Mouse (Mus musculus) urinary bladder, postnatal 4 days (tissue): Measurements from ENCODE around the gene Wdr24.
"Not testable (repeated sequence)": the region's sequence is repeated elsewhere in the genome, so short reads cannot be mapped to it uniquely, and the experiment has no call there.

ENCODE experiments used
- DNase-seq, 2 experiments: peaks; one replicate each; pipeline ENCODE4 v3.0.0; 2021 to 2022; ENCODE audit warnings: low spot score in 2 of 2

Wdr24 gene

GRCm38 (mm10) chr17:25807452-25807851 lies 16.0 kb upstream of the Wdr24 start:
- DNase-seq = not testable (repeated sequence)

- DNase-seq = no peak
Measured at GRCm38 (mm10) chr17:25808028-25808427, 15.4 kb upstream of the Wdr24 start.

GRCm38 (mm10) chr17:25808789-25809605 lies 14.4 kb upstream of the Wdr24 start, which contains the start of gene Fbxl16:
Gene Fbxl16 (plus strand): TSS chr17:25809085.
- DNase-seq = no peak

GRCm38 (mm10) chr17:25809606-25810340 lies 13.7 kb upstream of the Wdr24 start:
- DNase-seq = no peak

GRCm38 (mm10) chr17:25810890-25811289 lies 12.5 kb upstream of the Wdr24 start:
- DNase-seq = no peak

- peak; percentile 81 to 93 for DNase-seq
Measured at GRCm38 (mm10) chr17:25813471-25813870, 10.0 kb upstream of the Wdr24 start.

- DNase-seq = no peak
Measured at GRCm38 (mm10) chr17:25817662-25818061, 5.8 kb upstream of the Wdr24 start.

GRCm38 (mm10) chr17:25818851-25819780 lies 4.3 kb upstream of the Wdr24 start:
- no peak for DNase-seq

- DNase-seq = no peak
Measured at GRCm38 (mm10) chr17:25824362-25825142, 1.1 kb downstream of the Wdr24 start.

- DNase-seq = no peak
Measured at GRCm38 (mm10) chr17:25825311-25825710, 1.9 kb downstream of the Wdr24 start.

GRCm38 (mm10) chr17:25825984-25826570 lies 2.6 kb downstream of the Wdr24 start:
- no peak for DNase-seq

- DNase-seq = no peak
Measured at GRCm38 (mm10) chr17:25827011-25827410, 3.6 kb downstream of the Wdr24 start.

- DNase-seq = no peak
Measured at GRCm38 (mm10) chr17:25827546-25828222, 4.3 kb downstream of the Wdr24 start.

GRCm38 (mm10) chr17:25828223-25828594 lies 4.8 kb downstream of the Wdr24 start:
- DNase-seq = no peak

GRCm38 (mm10) chr17:25828712-25829557 lies 5.5 kb downstream of the Wdr24 start, which contains the start of gene Jmjd8:
Gene Jmjd8 (plus strand): TSS chr17:25828867.
- peak; percentile 62 to 77 for DNase-seq

GRCm38 (mm10) chr17:25829558-25830017 lies 6.2 kb downstream of the Wdr24 start:
- DNase-seq = no peak

GRCm38 (mm10) chr17:25830200-25830753 lies 6.8 kb downstream of the Wdr24 start:
- no peak for DNase-seq

- DNase-seq = no peak
Measured at GRCm38 (mm10) chr17:25830806-25831431, 7.5 kb downstream of the Wdr24 start.
